Comparison of ENCODE assay signal across 19 mouse cellular contexts in genomic region chr1:37288941-37289340, GRCm38 (mm10). TPM values are rescaled to one million over a fixed set of nuclear protein-coding genes. Genes with fewer than 3 reads are reported as not detected.
DNase-seq lines count a peak whose midpoint lies in the region; ATAC-seq and TF ChIP-seq lines count a peak whose summit lies in the region.
"Had no signal": no experiment of that assay in that cellular context is flagged by ENCODE, and none has a peak within 500 bp of the region (broad histone marks: within the 10 kb centered on the region; RNA-seq: fewer than 3 reads in every experiment).

No protein-coding gene starts in this region.

- no peak overlapping the region for H3K4me2 ChIP-seq in forebrain, embryonic 15.5 days (replicated peaks)
- no peak overlapping the region for H3K4me2 ChIP-seq in forebrain, embryonic 12.5 days
- H3K4me2 ChIP-seq: embryonic facial prominence, embryonic 15.5 days; hindbrain, embryonic 14.5 days had no signal

- no peak for ATAC-seq in forebrain, embryonic 15.5 days (replicated peaks)
- no peak for ATAC-seq in forebrain, embryonic 12.5 days (ENCODE audit: low FRiP score)

- TF ChIP-seq CTCF in layer of hippocampus, adult 2 months (conservative IDR thresholded peaks at IDR 0.05): no peak
- no peak for TF ChIP-seq CTCF in testis, adult 2 months (IDR thresholded peaks at IDR 0.05; ENCODE audit: control insufficient read depth, insufficient read depth, insufficient replicate concordance, low read depth, low read length)

- no peak overlapping the region for H3K4me3 ChIP-seq in forebrain, embryonic 15.5 days
- H3K4me3 ChIP-seq in forebrain, embryonic 12.5 days (replicated peaks): no peak overlapping the region
- no peak overlapping the region for H3K4me3 ChIP-seq in layer of hippocampus, adult 2 months
- H3K4me3 ChIP-seq in testis, adult 2 months (ENCODE audit: control insufficient read depth, low read depth, low read length): peak overlapping the region; percentile 34; the same call in 1 of the 2 replicates
- H3K4me3 ChIP-seq: embryonic facial prominence, embryonic 15.5 days; heart, embryonic 10.5 days had no signal

- no peaks in the 10 kb centered on the region for H3K36me3 ChIP-seq in forebrain, embryonic 15.5 days
- H3K36me3 ChIP-seq in forebrain, embryonic 12.5 days (replicated peaks): no peaks in the 10 kb centered on the region
- no peaks in the 10 kb centered on the region for H3K36me3 ChIP-seq in testis, adult 2 months (ENCODE audit: control insufficient read depth, insufficient read depth, low read length)
- H3K36me3 ChIP-seq: embryonic facial prominence, embryonic 15.5 days; heart, embryonic 10.5 days had no signal

- H3K9ac ChIP-seq in forebrain, embryonic 15.5 days (replicated peaks): no peak overlapping the region
- no peak overlapping the region for H3K9ac ChIP-seq in forebrain, embryonic 12.5 days
- H3K9ac ChIP-seq: embryonic facial prominence, embryonic 15.5 days; hindbrain, embryonic 14.5 days had no signal

- no peaks in the 10 kb centered on the region for H3K27me3 ChIP-seq in forebrain, embryonic 15.5 days
- H3K27me3 ChIP-seq in forebrain, embryonic 12.5 days: no peaks in the 10 kb centered on the region
- H3K27me3 ChIP-seq in testis, adult 2 months (ENCODE audit: control insufficient read depth, insufficient read depth, low read length): no peaks in the 10 kb centered on the region
- H3K27me3 ChIP-seq: CH12.LX; embryonic facial prominence, embryonic 15.5 days had no signal

- no peak for DNase-seq in layer of hippocampus, adult 2 months (ENCODE audit: low spot score in 2 of 2)
- no peak for DNase-seq in layer of hippocampus, adult 8-10 months (ENCODE audit: low spot score in 2 of 2)
- DNase-seq in testis, postnatal 10 days (ENCODE audit: low spot score): no peak
- DNase-seq in left cerebral cortex, adult 18-20 months (ENCODE audit: low spot score in 2 of 2): no peak
- DNase-seq: adrenal gland, adult 8-10 months; cerebellum, adult 11 months; cerebellum, adult 8-10 months; cerebellum, postnatal 14 days; embryo, embryonic 11 days; gastrocnemius, postnatal 36 days; heart, adult 18-20 months; heart, postnatal 10 days had no signal

- peaks cover 4% of the 10 kb centered on the region; the same call in 1 of the 2 replicates for H3K4me1 ChIP-seq in forebrain, embryonic 15.5 days
- no peaks in the 10 kb centered on the region for H3K4me1 ChIP-seq in forebrain, embryonic 12.5 days
- H3K4me1 ChIP-seq in testis, adult 2 months (ENCODE audit: control insufficient read depth, insufficient read depth, low read length): no peaks in the 10 kb centered on the region; the same call in 1 of the 2 replicates
- H3K4me1 ChIP-seq: embryonic facial prominence, embryonic 15.5 days; heart, embryonic 10.5 days had no signal

- 0 out of 2 replicates have a peak overlapping the region, but pooled peaks have one; percentile 51 for H3K27ac ChIP-seq in forebrain, embryonic 15.5 days (replicated peaks)
- no peak overlapping the region for H3K27ac ChIP-seq in forebrain, embryonic 12.5 days
- peak overlapping the region; percentile 79 for H3K27ac ChIP-seq in layer of hippocampus, adult 2 months
- H3K27ac ChIP-seq in testis, adult 2 months (ENCODE audit: control insufficient read depth, insufficient read depth, low read depth, low read length): no peak overlapping the region
- H3K27ac ChIP-seq: embryonic facial prominence, embryonic 15.5 days; heart, embryonic 10.5 days had no signal

- H3K9me3 ChIP-seq in forebrain, embryonic 15.5 days: no peaks in the 10 kb centered on the region
- no peaks in the 10 kb centered on the region for H3K9me3 ChIP-seq in forebrain, embryonic 12.5 days
- H3K9me3 ChIP-seq: embryonic facial prominence, embryonic 15.5 days; heart, embryonic 10.5 days had no signal

- 89% methylated on average over 7 of the region's 7 CpGs for WGBS in forebrain, embryonic 15.5 days
- 88% methylated on average over 7 of the region's 7 CpGs for WGBS in forebrain, embryonic 12.5 days

- TF ChIP-seq POLR2A in testis, adult 2 months (IDR thresholded peaks at IDR 0.05; ENCODE audit: control insufficient read depth, low read depth, low read length): no peak

RNA-seq across cellular contexts. Expression of gene Inpp4a, which starts 10.7 kb away (rescaled TPM):
- polyA plus RNA-seq in forebrain, embryonic 15.5 days (2015; fragmentation: Nextera tagmentation; extraction: Ambion mirVana): 55.0 and 56.0 TPM in 2 replicates
- 21.3 and 26.9 TPM in 2 replicates for polyA plus RNA-seq in forebrain, embryonic 12.5 days (2016; fragmentation: Nextera tagmentation; extraction: Ambion mirVana)
- 100 to 1,000 TPM; 168 TPM for total RNA-seq in layer of hippocampus, adult 2 months (2021)
- total RNA-seq in layer of hippocampus, adult 8-10 months (2022): 100 to 1,000 TPM; 157 to 181 (median 168) TPM
- polyA plus RNA-seq in testis, adult 2 months (2012; rRNA removed): 68.1 and 74.6 TPM in 2 replicates
- total RNA-seq in left cerebral cortex, adult 18-20 months (2021): 100 to 1,000 TPM; 212 to 215 TPM

Comparison
In these comparisons a context has a peak if more than half of its experiments do, and no peak if none do; other contexts are left out.
1. H3K27ac ChIP-seq: peak in forebrain, embryonic 15.5 days (single experiment) and layer of hippocampus, adult 2 months (single experiment); none in forebrain, embryonic 12.5 days (single experiment) and testis, adult 2 months (single experiment).